Mouse (Mus musculus) layer of hippocampus, adult 11-12 months (tissue): ENCODE results near the gene Ctnnd2.

Experiments
- DNase-seq: peaks from one replicate; pipeline ENCODE4 v3.0.0; 2022; ENCODE audit warnings: low spot score

Ctnnd2 gene

GRCm38 (mm10) chr15:30990421-30991252 is 818.2 kb downstream of the Ctnnd2 start:
- no peak for DNase-seq

GRCm38 (mm10) chr15:30992357-30992756 is 820.0 kb downstream of the Ctnnd2 start:
- no peak for DNase-seq

- no peak for DNase-seq
Observed at GRCm38 (mm10) chr15:30992901-30993300, 820.5 kb downstream of the Ctnnd2 start.

GRCm38 (mm10) chr15:30995346-30995745 is 823.0 kb downstream of the Ctnnd2 start:
- no peak for DNase-seq

GRCm38 (mm10) chr15:31004468-31004867 is 832.1 kb downstream of the Ctnnd2 start:
- no peak for DNase-seq

- no peak for DNase-seq
Observed at GRCm38 (mm10) chr15:31004976-31005375, 832.6 kb downstream of the Ctnnd2 start.

GRCm38 (mm10) chr15:31006050-31006824 is 833.8 kb downstream of the Ctnnd2 start:
- no peak for DNase-seq

GRCm38 (mm10) chr15:31006825-31007157 is 834.4 kb downstream of the Ctnnd2 start:
- no peak for DNase-seq

GRCm38 (mm10) chr15:31008594-31008993 is 836.2 kb downstream of the Ctnnd2 start:
- DNase-seq = no peak

- no peak for DNase-seq
Observed at GRCm38 (mm10) chr15:31020769-31021168, 848.4 kb downstream of the Ctnnd2 start.

- DNase-seq = no peak
Observed at GRCm38 (mm10) chr15:31022012-31022411, 849.6 kb downstream of the Ctnnd2 start.

GRCm38 (mm10) chr15:31022497-31022896 is 850.1 kb downstream of the Ctnnd2 start:
- DNase-seq = no peak

GRCm38 (mm10) chr15:31023766-31024165 is 851.4 kb downstream of the Ctnnd2 start:
- no peak for DNase-seq

GRCm38 (mm10) chr15:31027448-31028230 is 855.2 kb downstream of the Ctnnd2 start:
- no peak for DNase-seq

- no peak for DNase-seq
Observed at GRCm38 (mm10) chr15:31044983-31045382, 872.6 kb downstream of the Ctnnd2 start.

- DNase-seq = no peak
Observed at GRCm38 (mm10) chr15:31051496-31051895, 879.1 kb downstream of the Ctnnd2 start.

- no peak for DNase-seq
Observed at GRCm38 (mm10) chr15:31056145-31056544, 883.8 kb downstream of the Ctnnd2 start.

GRCm38 (mm10) chr15:31058315-31058714 is 885.9 kb downstream of the Ctnnd2 start:
- DNase-seq = no peak

GRCm38 (mm10) chr15:31063734-31064133 is 891.3 kb downstream of the Ctnnd2 start:
- no peak for DNase-seq

GRCm38 (mm10) chr15:31068127-31068526 is 895.7 kb downstream of the Ctnnd2 start:
- DNase-seq = peak; percentile 27

- DNase-seq = no peak
Observed at GRCm38 (mm10) chr15:31070311-31070710, 897.9 kb downstream of the Ctnnd2 start.
